Mouse (Mus musculus) embryonic facial prominence, embryonic 11.5 days (tissue): ENCODE results near the gene Adam19. TPM values are rescaled to one million over a fixed set of nuclear protein-coding genes. Genes with fewer than 3 reads are reported as not detected.

Source experiments
- ATAC-seq: fragments of 200-750 bp; cut with Nextera tagmentation; replicated peaks from 2 replicates; pipeline ENCODE4 v1.8.0; 2017; ENCODE audit warnings: low read depth; ENCODE audit not compliant: insufficient number of reproducible peaks, low FRiP score, low TSS enrichment
- DNase-seq: peaks from one replicate; pipeline ENCODE4 v3.0.0-alpha.2; 2015; ENCODE audit warnings: low spot score
- H3K27ac ChIP-seq: fragments of 300-500 bp; sonication (generic); replicated peaks from 2 replicates; pipeline ENCODE4 v1.5.1; 2014; ENCODE audit warnings: mild to moderate bottlenecking, low read depth, low read length, control low read depth
- H3K27me3 ChIP-seq: fragments of 300-500 bp; sonication (generic); 2 replicates; pipeline ENCODE4 v1.6.1; 2014; ENCODE audit warnings: mild to moderate bottlenecking, low read length, moderate library complexity, mixed read lengths; ENCODE audit not compliant: control insufficient read depth, insufficient read depth
- H3K36me3 ChIP-seq: fragments of 300-500 bp; sonication (generic); replicated peaks from 2 replicates; pipeline ENCODE4 v1.6.1; 2014; ENCODE audit warnings: low read depth, mild to moderate bottlenecking, low read length, moderate library complexity, mixed read lengths; ENCODE audit not compliant: control insufficient read depth, insufficient read depth
- H3K4me1 ChIP-seq: fragments of 300-500 bp; sonication (generic); 2 replicates; pipeline ENCODE4 v1.6.1; 2014; ENCODE audit warnings: low read length, mixed read lengths; ENCODE audit not compliant: control insufficient read depth, insufficient read depth
- H3K4me2 ChIP-seq: fragments of 300-500 bp; sonication (generic); 2 replicates; pipeline ENCODE4 v1.6.1; 2014; ENCODE audit warnings: low read depth, mild to moderate bottlenecking, control low read depth, low read length, moderate library complexity
- H3K4me3 ChIP-seq: fragments of 300-500 bp; sonication (generic); 2 replicates; pipeline ENCODE4 v1.5.1; 2014; ENCODE audit warnings: low read depth, low read length, control low read depth
- H3K9ac ChIP-seq: fragments of 300-500 bp; sonication (generic); replicated peaks from 2 replicates; pipeline ENCODE4 v1.6.1; 2014; ENCODE audit warnings: mild to moderate bottlenecking, control low read depth, low read length
- H3K9me3 ChIP-seq: fragments of 300-500 bp; sonication (generic); replicated peaks from 2 replicates; pipeline ENCODE4 v1.6.1; 2016; ENCODE audit warnings: mild to moderate bottlenecking, low read length, inconsistent platforms, mixed read lengths; ENCODE audit not compliant: control insufficient read depth
- WGBS: fragments of 180-500 bp; shearing (Covaris S2); extraction: QIAGEN DNeasy Blood & Tissue Kit; methylation state at CpG from one replicate; pipeline ENCODE4 v1.1.7; 2014; 5-methylcytosine and 5-hydroxymethylcytosine counted together
- polyA plus RNA-seq: library from polyadenylated mRNA; unstranded; fragments of >200 nt; fragmentation: Nextera tagmentation; extraction: Ambion mirVana; gene quantifications from 2 replicates; pipeline ENCODE4 v1.2.1, GENCODE M21; 2014

The Adam19 gene
- polyA plus RNA-seq, 1 experiment from 2014 or later = 9.4 TPM

DNA sequence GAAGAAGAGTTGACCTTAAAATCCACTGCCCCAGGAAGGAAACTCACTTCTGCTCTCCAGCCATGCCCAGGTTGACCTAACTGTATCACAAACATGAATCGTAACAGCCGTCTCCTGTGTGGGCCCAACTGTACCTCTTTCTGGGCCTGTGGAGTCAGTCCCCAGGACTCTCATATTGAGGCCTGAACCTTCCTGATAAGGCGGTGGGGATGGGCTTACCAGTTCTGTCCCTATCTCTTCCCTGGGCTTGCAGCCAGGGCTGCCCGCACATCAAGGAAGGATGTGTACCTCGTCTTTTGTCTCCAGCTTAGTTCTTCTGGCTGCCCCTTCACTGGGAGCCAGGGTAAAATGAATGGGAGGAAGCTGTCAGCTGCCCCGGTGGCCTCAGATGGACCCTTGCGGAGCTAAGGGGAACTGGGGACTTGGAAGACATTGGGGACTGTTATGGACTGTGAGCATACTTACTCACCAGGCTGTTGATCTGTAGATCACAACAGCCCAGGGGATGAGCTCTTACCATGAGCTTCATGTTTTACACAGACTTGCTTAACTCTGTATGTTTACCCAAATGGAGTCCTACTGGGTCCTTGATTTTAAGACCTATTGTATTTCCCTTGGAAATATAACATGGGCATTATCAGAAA is 22.1 kb downstream of the Adam19 start:
- Histone ChIP-seq H3K4me1 (peaks cover 3% of the 10 kb centered on the region; the same call in 1 of the 2 replicates), H3K36me3 (no peaks in the 10 kb centered on the region), H3K9me3 (no peaks in the 10 kb centered on the region), H3K27ac (no peak overlapping the region), H3K9ac (no peak overlapping the region), H3K4me2 (no peak overlapping the region), H3K4me3 (no peak overlapping the region), H3K27me3 (no peaks in the 10 kb centered on the region)
- ATAC-seq (0 out of 2 replicates have a peak, but pooled peaks have one; percentile 56), DNase-seq (no peak)
- WGBS = 86% methylated on average over 7 of the region's 7 CpGs

DNA sequence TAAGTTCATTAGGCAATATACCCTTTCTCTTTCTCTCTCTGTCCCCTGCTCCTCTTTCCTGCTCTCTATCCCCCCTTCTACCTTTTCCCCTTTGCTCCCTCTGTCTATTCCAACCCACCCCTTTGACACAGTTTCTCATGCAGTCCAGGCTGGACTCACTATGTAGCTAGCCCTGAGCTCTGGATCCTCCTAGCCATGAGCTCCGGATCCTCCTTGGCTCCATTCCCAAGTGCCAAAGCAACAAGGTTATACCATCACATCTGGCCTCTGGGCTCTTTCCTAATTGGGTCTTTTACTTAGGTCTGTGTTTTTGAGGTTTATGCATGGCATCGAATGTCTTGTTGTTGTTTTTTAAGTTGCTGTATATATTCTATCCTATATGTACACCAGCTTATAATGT is 25.3 kb downstream of the Adam19 start:
- Histone ChIP-seq H3K4me2 (no peak overlapping the region), H3K27ac (no peak overlapping the region), H3K27me3 (no peaks in the 10 kb centered on the region), H3K4me1 (no peaks in the 10 kb centered on the region), H3K9ac (no peak overlapping the region), H3K9me3 (no peaks in the 10 kb centered on the region), H3K4me3 (no peak overlapping the region), H3K36me3 (no peaks in the 10 kb centered on the region)
- no peak for ATAC-seq
- DNase-seq = no peak
- WGBS = 84% methylated on average over 2 of the region's 2 CpGs

DNA sequence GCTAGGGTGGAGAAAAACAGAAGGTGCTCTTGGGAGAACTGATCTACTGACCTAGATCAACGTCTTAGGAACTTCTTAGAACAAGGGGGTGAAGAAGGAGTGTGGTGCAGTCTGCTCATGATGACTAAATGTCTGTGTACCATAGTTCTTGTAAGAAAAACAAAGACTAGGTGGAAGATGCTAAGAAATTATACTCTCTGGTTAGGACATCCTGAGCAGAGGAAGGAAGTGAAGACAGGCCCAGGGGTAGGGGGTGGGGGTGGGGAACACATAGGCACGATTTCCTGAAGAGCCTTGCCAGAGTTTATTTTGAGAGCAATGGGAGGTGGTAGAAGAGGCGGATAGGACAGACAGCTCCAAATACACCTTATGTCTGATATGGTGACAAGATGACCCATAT is 27.6 kb downstream of the Adam19 start:
- H3K9ac ChIP-seq = no peak overlapping the region
- WGBS = 70% methylated on average over 3 of the region's 3 CpGs
- H3K27ac ChIP-seq = no peak overlapping the region
- H3K36me3 ChIP-seq = no peaks in the 10 kb centered on the region
- no peaks in the 10 kb centered on the region for H3K9me3 ChIP-seq
- no peak overlapping the region for H3K4me3 ChIP-seq
- no peaks in the 10 kb centered on the region for H3K4me1 ChIP-seq
- H3K27me3 ChIP-seq = no peaks in the 10 kb centered on the region
- DNase-seq (no peak), ATAC-seq (no peak)
- H3K4me2 ChIP-seq = no peak overlapping the region

DNA sequence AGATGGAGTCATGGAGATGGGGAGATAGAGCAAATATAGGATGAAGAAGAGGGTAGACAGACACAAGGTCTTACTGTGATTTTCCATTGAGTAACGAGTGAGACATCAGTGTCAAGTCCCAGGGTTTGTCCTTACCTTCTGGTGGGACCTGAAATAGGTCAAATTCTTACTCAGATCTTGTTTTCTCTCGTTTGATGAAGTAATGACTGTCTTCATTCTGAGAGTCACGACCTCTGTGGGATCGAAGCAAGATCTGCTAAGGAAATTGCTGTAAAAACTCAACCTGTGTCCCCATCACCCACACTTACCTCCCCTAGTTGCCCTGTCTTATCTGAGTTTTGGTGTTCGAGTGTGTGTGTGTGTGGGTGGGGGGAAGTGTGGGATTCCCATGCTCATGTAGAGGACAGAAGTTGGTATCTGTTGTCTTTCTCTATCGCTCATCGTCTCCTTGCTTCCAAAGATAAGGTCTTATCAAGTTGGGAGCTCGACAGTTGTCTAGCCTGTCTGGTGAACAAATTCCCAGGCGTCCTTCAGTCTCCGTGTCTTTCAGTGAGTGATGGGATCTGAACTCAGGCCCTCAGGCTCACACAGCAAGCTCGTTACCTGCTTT is 28.1 kb downstream of the Adam19 start:
- WGBS = 84% methylated on average over 11 of the region's 11 CpGs
- Histone ChIP-seq H3K9me3 (no peaks in the 10 kb centered on the region), H3K27ac (no peak overlapping the region), H3K4me3 (no peak overlapping the region), H3K4me2 (no peak overlapping the region), H3K9ac (no peak overlapping the region), H3K27me3 (no peaks in the 10 kb centered on the region), H3K4me1 (no peaks in the 10 kb centered on the region), H3K36me3 (no peaks in the 10 kb centered on the region)
- no peak for DNase-seq
- no peak for ATAC-seq

DNA sequence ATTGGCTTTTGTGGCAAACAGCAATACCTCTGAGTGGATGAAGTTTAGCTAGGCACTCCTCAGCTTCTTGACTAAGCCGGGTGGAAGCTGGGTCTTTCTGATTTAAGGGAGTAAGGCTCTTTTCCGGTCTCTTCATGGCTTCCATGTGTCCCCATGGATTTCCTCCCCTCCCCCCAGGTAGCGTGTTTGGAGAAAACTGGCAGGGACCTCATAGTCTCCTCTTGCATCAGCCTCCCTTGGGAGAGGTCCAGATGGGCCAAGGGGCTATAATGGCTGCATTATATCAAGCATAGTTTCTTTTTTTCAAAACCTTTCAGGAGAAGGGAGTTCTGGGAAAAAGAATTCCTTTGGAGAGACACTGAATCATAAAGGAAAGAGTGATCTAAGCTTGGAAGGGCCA is 28.8 kb downstream of the Adam19 start:
- no peaks in the 10 kb centered on the region for H3K27me3 ChIP-seq
- DNase-seq = no peak
- 75% methylated on average over 3 of the region's 3 CpGs for WGBS

DNA sequence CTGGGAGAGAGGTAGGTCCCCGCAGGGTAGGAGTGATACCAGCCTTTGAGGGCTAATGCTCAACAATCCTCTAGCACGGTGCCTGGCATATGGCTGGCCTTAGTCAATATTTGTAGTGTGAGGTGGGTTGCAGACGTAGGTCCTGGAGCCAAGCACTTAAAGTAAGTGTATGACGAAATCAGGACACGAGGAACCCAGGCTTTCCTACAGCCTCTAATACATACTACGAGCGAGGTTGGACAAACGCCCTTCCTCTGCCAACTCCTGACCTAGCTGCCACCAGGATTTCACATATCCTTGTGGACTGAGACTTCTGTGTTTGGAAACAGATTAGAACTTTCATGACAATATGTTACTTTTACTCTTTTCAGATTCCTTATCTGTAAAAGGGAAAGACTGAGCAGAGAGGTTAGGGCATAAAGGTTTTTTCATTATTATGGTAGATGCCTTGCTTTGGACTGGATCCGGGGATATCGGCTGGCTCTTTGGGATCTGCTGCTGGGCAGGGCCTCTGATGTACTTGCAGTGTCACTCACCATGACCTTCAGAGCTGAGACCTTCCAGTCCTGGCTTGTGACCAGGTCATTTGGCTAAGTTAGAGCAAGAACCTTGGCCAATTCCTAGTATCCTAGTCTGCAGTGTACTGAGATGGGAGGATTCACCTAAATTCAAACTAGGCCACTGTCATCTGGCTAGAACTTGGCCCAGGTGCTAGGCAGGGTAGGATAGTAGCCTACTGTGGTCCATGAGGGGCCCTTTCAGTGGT is 29.8 kb downstream of the Adam19 start:
- WGBS = 89% methylated on average over 10 of the region's 10 CpGs
- no peak for DNase-seq
- no peaks in the 10 kb centered on the region for H3K4me1 ChIP-seq

More for the DNA sequence above, 28.8 kb downstream of the Adam19 start:
- no peak overlapping the region for H3K4me2 ChIP-seq
- H3K9ac ChIP-seq = no peak overlapping the region
- ATAC-seq = no peak
- H3K27ac ChIP-seq = no peak overlapping the region
- H3K4me1 ChIP-seq = no peaks in the 10 kb centered on the region
- no peaks in the 10 kb centered on the region for H3K36me3 ChIP-seq
- H3K4me3 ChIP-seq = no peak overlapping the region
- H3K9me3 ChIP-seq = no peaks in the 10 kb centered on the region

DNA sequence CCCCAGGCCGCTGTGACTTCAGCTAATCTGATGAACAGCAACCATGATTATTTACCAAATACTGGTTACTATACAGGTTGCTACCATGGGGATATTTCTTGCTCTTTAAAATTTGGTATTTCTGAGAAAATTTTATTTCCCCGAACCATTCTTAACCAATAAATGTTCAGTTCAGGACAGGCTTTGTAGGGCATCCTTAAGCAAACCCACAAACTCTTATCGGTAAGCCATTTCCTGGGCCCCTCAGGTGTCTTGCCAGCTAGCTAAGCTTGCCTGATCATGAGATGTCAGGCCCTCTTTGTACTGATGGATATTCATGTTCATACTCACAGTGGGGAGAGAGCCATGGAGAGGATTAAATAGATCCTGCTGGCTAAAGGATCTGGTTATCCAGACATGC is 30.7 kb downstream of the Adam19 start:
- Histone ChIP-seq H3K27ac (no peak overlapping the region), H3K4me1 (no peaks in the 10 kb centered on the region), H3K9me3 (no peaks in the 10 kb centered on the region), H3K27me3 (no peaks in the 10 kb centered on the region), H3K4me2 (no peak overlapping the region), H3K9ac (no peak overlapping the region), H3K36me3 (no peaks in the 10 kb centered on the region), H3K4me3 (no peak overlapping the region)
- no peak for ATAC-seq
- 88% methylated on average over 3 of the region's 3 CpGs for WGBS
- DNase-seq = no peak

More for the DNA sequence above, 29.8 kb downstream of the Adam19 start:
- Histone ChIP-seq H3K27me3 (no peaks in the 10 kb centered on the region), H3K4me2 (no peak overlapping the region), H3K9ac (no peak overlapping the region), H3K27ac (no peak overlapping the region), H3K9me3 (no peaks in the 10 kb centered on the region), H3K4me3 (no peak overlapping the region), H3K36me3 (no peaks in the 10 kb centered on the region)
- no peak for ATAC-seq
